ENCODE assay signal across 8 mouse cellular contexts in genomic region chr11:119238305-119238721, GRCm38 (mm10). TPM values are rescaled to one million over a fixed set of nuclear protein-coding genes. Genes with fewer than 3 reads are reported as not detected.
DNase-seq lines count a peak whose midpoint lies in the region; ATAC-seq and TF ChIP-seq lines count a peak whose summit lies in the region.

No protein-coding gene starts in this region.

- H3K27ac ChIP-seq in heart, embryonic 12.5 days (ENCODE audit: poor library complexity, severe bottlenecking): no peak overlapping the region
- H3K27ac ChIP-seq in kidney, embryonic 14.5 days (ENCODE audit: low read depth, low read length): no peak overlapping the region
- H3K27ac ChIP-seq in small intestine, adult 2 months (ENCODE audit: insufficient read depth, low read depth, low read length): peak overlapping the region; percentile 19; the same call in 1 of the 2 replicates

- peak overlapping the region; percentile 31 for H3K4me3 ChIP-seq in heart, embryonic 12.5 days
- H3K4me3 ChIP-seq in kidney, embryonic 14.5 days (ENCODE audit: low read length): peak overlapping the region; percentile 24
- H3K4me3 ChIP-seq in small intestine, adult 2 months (ENCODE audit: low read depth, low read length): peak overlapping the region; percentile 54

- peaks cover 7% of the 10 kb centered on the region; the same call in 1 of the 2 replicates for H3K9me3 ChIP-seq in heart, embryonic 12.5 days (replicated peaks)
- H3K9me3 ChIP-seq in kidney, embryonic 14.5 days (ENCODE audit: control insufficient read depth, low read length): no peaks in the 10 kb centered on the region

- DNase-seq in adrenal gland, adult 2 months: peak; percentile 71
- no peak for DNase-seq in adrenal gland, postnatal 4 days (ENCODE audit: low spot score in 2 of 2)
- peak; percentile 46 for DNase-seq in c-Kit-positive CD71-positive TER-119-positive erythroid progenitor cells, embryonic 14.5 days (ENCODE audit: low spot score)
- peak; percentile 72 for DNase-seq in lung, postnatal 14 days
- no peak for DNase-seq in layer of hippocampus, postnatal 25 days (ENCODE audit: extremely low spot score in 1 of 2, low spot score in 1 of 2)

- no peak for TF ChIP-seq POLR2A in small intestine, adult 2 months (IDR thresholded peaks at IDR 0.05; ENCODE audit: low read depth, low read length)

- WGBS in heart, embryonic 12.5 days: 4% methylated on average over 11 of the region's 11 CpGs
- WGBS in kidney, embryonic 14.5 days: 5% methylated on average over 11 of the region's 11 CpGs
- WGBS in small intestine, adult 2 months: under 1% methylated on average over 11 of the region's 11 CpGs

- H3K27me3 ChIP-seq in heart, embryonic 12.5 days (replicated peaks): no peaks in the 10 kb centered on the region
- no peaks in the 10 kb centered on the region for H3K27me3 ChIP-seq in kidney, embryonic 14.5 days (ENCODE audit: control insufficient read depth, insufficient read depth, low read length)
- H3K27me3 ChIP-seq in small intestine, adult 2 months (ENCODE audit: control insufficient read depth, insufficient read depth, low read length): no peaks in the 10 kb centered on the region

- peak overlapping the region; percentile 48; the same call in 1 of the 2 replicates for H3K9ac ChIP-seq in heart, embryonic 12.5 days
- no peak overlapping the region for H3K9ac ChIP-seq in kidney, embryonic 14.5 days (ENCODE audit: low read depth, low read length)

- H3K36me3 ChIP-seq in heart, embryonic 12.5 days: no peaks in the 10 kb centered on the region
- H3K36me3 ChIP-seq in kidney, embryonic 14.5 days (ENCODE audit: control insufficient read depth, insufficient read depth, low read length): no peaks in the 10 kb centered on the region
- no peaks in the 10 kb centered on the region for H3K36me3 ChIP-seq in small intestine, adult 2 months (ENCODE audit: control insufficient read depth, insufficient read depth, low read length)

- peak; percentile 73 for ATAC-seq in heart, embryonic 12.5 days (ENCODE audit: insufficient number of reproducible peaks, low FRiP score)
- ATAC-seq in kidney, embryonic 14.5 days (ENCODE audit: low FRiP score, low TSS enrichment): peak; percentile 80

- no peak for TF ChIP-seq CTCF in small intestine, adult 2 months (IDR thresholded peaks at IDR 0.05; ENCODE audit: extremely low read depth, insufficient read length, insufficient replicate concordance, low read depth, low read length)

- H3K4me1 ChIP-seq in heart, embryonic 12.5 days (replicated peaks): peaks cover 5% of the 10 kb centered on the region; the same call in 1 of the 2 replicates
- H3K4me1 ChIP-seq in kidney, embryonic 14.5 days (ENCODE audit: control insufficient read depth, insufficient read depth, low read length): 0 out of 2 replicates have a peak, but pooled peaks cover 4% of the 10 kb centered on the region
- peaks cover 5% of the 10 kb centered on the region for H3K4me1 ChIP-seq in small intestine, adult 2 months (ENCODE audit: control insufficient read depth, insufficient read depth, insufficient read length, low read length)

- H3K4me2 ChIP-seq in heart, embryonic 12.5 days: peak overlapping the region; percentile 69
- H3K4me2 ChIP-seq in kidney, embryonic 14.5 days (replicated peaks; ENCODE audit: low read depth, low read length): peak overlapping the region; percentile 50

RNA-seq across cellular contexts. Expression of gene Ccdc40, which starts 9.9 kb away (rescaled TPM):
- under 1 TPM; 0.26 to 0.83 TPM for total RNA-seq in adrenal gland, adult 2 months (2021)
- 0.34 and 1.1 TPM in 2 replicates for polyA plus RNA-seq in adrenal gland, adult 2 months (2012; rRNA removed)
- 1 to 10 TPM; 2.0 to 2.6 TPM for total RNA-seq in adrenal gland, postnatal 4 days (2021)
- 3.1 and 3.7 TPM in 2 replicates for polyA plus RNA-seq in heart, embryonic 12.5 days (2016; fragmentation: Nextera tagmentation; extraction: Ambion mirVana)
- 5.6 and 6.4 TPM in 2 replicates for polyA plus RNA-seq in kidney, embryonic 14.5 days (2014; fragmentation: Nextera tagmentation; extraction: Ambion mirVana)
- polyA plus RNA-seq in small intestine, adult 2 months (2012; rRNA removed): 0.18 and 0.20 TPM in 2 replicates
- 1 to 10 TPM; 1.5 to 5.5 TPM for total RNA-seq in layer of hippocampus, postnatal 25 days (2021)

RNA-seq across cellular contexts. Expression of gene Tbc1d16, which starts 10.0 kb away (rescaled TPM):
- 10 to 100 TPM; 12.8 to 24.5 TPM for total RNA-seq in adrenal gland, adult 2 months (2021)
- 6.2 and 7.3 TPM in 2 replicates for polyA plus RNA-seq in adrenal gland, adult 2 months (2012; rRNA removed)
- 10 to 100 TPM; 25.9 to 29.7 TPM for total RNA-seq in adrenal gland, postnatal 4 days (2021)
- 7.4 and 7.5 TPM in 2 replicates for polyA plus RNA-seq in heart, embryonic 12.5 days (2016; fragmentation: Nextera tagmentation; extraction: Ambion mirVana)
- polyA plus RNA-seq in kidney, embryonic 14.5 days (2014; fragmentation: Nextera tagmentation; extraction: Ambion mirVana): 7.3 and 13.0 TPM in 2 replicates
- 4.3 and 5.0 TPM in 2 replicates for polyA plus RNA-seq in small intestine, adult 2 months (2012; rRNA removed)
- total RNA-seq in layer of hippocampus, postnatal 25 days (2021): 10 to 100 TPM; 53.6 to 55.9 TPM

RNA-seq across cellular contexts. Expression of gene Gaa, which starts 29.4 kb away (rescaled TPM):
- total RNA-seq in adrenal gland, adult 2 months (2021): 100 to 1,000 TPM; 119 to 123 TPM
- polyA plus RNA-seq in adrenal gland, adult 2 months (2012; rRNA removed): 363 and 377 TPM in 2 replicates
- total RNA-seq in adrenal gland, postnatal 4 days (2021): 10 to 100 TPM; 87.5 to 87.7 TPM
- polyA plus RNA-seq in heart, embryonic 12.5 days (2016; fragmentation: Nextera tagmentation; extraction: Ambion mirVana): 116 and 117 TPM in 2 replicates
- 21.4 and 37.2 TPM in 2 replicates for polyA plus RNA-seq in kidney, embryonic 14.5 days (2014; fragmentation: Nextera tagmentation; extraction: Ambion mirVana)
- 35.8 TPM in 2 replicates for polyA plus RNA-seq in small intestine, adult 2 months (2012; rRNA removed)
- total RNA-seq in layer of hippocampus, postnatal 25 days (2021): 100 to 1,000 TPM; 304 to 308 TPM

Comparison
In these comparisons a context has a peak if more than half of its experiments do, and no peak if none do; other contexts are left out.
1. DNase-seq: peak in adrenal gland, adult 2 months (single experiment), c-Kit-positive CD71-positive TER-119-positive erythroid progenitor cells, embryonic 14.5 days (single experiment) and lung, postnatal 14 days (single experiment); none in adrenal gland, postnatal 4 days (0 of 2) and layer of hippocampus, postnatal 25 days (0 of 2).
2. Peak in every context shown above with its lines, with median percentiles within 50 percentile points of each other: H3K4me3 ChIP-seq.